Mouse (Mus musculus) kidney, adult 8-10 months (tissue): ENCODE data around the gene 2010111I01Rik.
"Not testable (repeated sequence)": the region's sequence is repeated elsewhere in the genome, so short reads cannot be mapped to it uniquely, and the experiment has no call there.

Source experiments
- DNase-seq, 2 experiments: peaks; one replicate each; pipeline ENCODE4 v3.0.0; 2022

Gene 2010111I01Rik

DNA sequence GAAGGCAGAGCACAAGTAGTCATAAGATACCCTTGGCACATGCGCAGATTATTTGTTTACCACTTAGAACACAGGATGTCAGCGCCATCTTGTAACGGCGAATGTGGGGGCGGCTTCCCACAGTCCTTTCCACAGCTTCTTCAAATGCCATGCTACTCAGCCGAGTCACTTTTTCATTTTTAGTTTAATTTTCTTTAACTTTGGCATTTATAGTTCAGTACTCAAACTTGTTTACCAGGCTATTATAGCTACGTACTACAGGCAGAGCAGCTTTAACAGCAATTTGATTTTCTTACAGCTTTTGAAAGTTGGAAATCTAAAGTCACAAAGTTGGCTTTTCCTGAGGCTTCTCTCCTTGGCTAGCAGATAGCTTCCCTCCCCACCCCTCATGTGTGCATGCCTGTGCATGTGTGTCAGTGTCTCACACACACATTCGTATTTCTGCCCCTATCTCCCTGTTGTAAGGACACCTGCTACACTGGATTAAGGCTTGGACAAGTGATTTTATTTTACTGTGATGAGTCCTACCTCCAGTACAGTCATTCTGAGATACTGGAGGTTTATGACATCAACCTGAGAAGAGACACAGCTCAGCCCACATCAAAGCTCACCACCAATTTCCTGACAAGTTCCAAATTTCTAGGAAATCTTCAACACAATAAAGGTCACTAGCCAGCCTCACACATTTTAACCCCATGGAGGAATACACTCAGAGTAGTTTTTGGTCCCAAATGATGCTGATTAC is 258.5 kb downstream of the 2010111I01Rik start:
- DNase-seq, result no peak

DNA sequence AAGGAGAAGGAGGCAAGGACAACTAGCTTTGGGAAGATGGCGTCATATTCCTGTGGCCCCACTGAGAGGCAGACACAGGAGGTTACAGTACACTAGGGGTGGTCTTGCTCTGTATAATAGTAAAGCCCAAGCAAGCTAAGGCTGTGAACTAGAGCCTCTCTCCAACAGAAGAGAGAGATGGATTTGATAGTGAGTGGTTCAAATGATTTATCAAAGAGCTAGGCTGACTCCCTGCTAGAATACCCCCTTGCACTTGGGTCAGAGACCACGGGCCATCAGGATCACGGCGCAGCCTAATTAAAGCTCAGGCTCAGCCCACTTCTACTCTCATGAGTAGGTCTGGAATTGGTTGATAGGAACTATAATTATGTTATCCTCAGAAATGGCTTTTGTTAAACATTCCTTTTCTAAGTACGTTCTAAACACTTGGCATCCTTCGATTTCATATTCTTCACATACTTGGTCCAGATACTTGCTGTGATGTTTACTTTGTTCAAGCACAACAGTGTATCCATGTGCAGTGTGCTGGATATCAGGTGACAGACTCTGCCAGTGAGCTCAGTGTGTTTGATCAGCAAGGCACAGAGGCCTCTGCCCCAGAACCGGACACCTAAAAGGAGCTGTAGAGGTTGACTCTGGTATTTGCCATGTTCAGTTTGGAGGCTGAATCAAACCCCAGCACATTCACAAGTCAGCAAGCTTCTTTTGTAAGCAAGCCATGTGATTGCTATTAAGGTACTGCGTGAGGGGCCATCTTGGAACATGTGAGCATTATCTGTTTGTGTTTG is 261.3 kb downstream of the 2010111I01Rik start:
- DNase-seq, result no peak

DNA sequence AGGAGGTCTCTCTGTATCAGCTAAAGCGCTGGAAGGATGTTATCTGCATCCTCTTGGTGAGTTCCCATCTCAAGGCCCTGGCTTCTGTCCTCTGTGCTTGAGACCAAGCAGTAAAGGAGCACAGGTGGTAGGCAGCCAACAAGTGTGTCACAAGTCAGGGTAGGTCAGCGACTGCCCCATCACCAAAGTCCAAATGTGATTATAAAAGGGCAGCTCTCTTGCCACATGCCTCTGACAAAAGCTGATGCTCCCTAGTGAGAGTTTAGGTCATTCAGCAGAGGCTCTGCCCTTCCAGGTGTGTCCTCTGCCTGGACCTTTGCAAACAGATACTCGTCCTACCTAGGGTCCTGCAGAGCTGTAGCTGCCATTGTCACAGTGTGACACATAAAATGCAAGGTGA is 263.1 kb downstream of the 2010111I01Rik start:
- DNase-seq, result no peak

DNA sequence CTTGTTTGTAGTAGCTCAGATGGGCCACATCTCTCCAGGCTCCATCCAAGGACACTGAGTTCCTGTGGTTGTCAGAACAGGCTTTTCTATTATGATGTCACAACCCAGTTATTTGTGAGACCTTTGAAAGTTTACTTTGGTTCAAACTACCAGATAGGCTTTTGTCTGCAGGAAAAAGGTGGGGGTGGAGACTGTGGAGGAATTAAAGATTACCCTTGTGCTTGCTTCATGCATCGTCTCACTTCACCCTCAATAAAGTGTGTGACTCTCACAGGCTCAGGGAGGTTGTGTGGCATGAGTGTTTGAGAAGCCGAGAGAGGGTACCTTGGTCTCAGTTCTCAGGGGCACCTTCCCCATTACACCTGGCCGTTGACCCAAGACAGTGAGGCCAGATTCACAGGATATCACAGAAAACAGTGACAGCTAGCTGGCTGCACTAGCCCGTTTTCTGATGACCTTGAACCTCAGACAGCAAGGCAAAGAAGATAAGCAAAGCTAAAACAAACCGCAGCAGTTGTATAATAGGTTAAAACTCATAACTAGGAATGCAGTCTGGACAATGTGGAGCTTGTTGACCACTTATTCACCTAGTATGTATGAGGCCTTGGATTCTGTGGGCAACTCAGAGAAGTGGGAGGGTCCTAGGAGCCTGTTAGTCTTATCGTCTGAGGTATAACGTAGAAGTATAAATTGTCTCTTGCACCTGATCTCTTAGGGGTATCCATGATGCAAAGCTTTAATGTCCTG is 266.4 kb downstream of the 2010111I01Rik start:
- DNase-seq, result peak in 1 of 2 experiments; percentile 59

DNA sequence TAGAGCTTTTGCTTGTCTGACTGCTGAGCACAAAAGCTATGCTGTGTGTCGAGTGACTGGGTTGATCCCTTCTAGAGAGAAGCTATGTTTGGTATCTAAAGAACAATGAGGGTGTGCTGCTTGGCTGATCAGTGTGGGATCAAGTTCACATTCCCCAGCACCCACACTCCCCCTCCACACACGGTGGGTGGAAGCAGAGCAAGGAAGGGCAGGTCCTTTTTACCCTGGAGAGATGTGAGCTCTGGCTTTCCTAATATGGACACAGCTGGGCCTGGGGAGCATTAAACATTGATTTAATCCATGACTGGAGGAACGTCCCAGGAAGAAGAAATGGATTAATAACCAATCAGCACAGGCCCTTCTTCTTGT is 267.0 kb downstream of the 2010111I01Rik start:
- no peak for DNase-seq

DNA sequence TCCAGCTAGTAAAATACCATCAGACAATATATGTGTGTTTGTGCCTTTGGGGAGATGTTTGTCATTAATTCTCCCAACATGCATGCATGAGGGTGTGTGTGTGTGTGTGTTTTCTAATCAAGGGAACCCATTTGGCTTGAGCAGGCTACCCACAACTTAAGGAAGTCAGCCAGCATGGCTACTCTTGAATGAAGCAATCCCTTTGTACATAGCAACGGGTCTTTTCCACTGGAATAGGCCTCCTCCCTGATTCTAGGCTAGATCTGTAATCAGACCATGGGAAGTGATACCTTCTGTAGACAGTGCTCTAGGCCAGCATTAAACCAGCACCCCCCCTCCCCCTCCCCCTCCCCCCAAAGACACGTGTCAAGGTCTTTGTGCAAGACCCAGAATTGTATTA is 267.9 kb downstream of the 2010111I01Rik start:
- DNase-seq, result no peak

DNA sequence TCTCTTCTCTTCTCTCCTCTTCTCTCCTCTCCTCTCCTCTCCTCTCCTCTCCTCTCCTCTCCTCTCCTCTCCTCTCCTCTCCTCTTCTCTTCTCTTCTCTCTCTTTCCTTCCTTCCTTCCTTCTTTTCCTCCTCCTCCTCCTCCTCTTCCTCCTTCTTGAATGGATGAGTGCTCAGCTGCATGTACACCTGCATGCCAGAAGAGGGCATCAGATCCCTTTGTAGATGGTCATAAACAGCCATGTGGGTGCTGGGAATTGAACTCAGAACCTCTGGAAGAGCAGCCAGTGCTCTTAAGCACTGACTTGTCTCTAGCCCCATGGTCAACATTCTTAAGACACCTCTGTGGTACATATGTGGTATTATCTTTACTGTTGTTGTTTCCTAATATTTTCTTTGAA is 269.8 kb downstream of the 2010111I01Rik start:
- not testable (repeated sequence) for DNase-seq

DNA sequence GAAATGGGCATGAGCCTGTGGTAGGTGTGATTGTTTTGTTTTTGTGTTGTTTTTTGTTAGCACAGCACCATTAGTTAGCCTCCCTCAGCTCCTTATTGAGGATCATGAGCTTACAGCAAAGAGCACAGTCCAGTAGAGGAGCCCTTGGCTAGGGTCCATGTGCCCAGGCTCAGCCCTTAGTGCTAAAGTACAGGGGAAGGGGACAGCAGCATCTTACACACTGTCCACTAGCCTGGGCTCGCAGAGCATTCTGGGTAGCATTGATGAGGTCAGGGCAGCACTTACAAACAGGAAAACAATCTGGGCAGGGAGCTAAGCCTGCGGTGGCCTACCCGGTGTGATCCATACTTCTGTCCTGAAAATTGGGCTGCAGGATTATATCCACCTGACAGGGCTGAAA is 270.9 kb downstream of the 2010111I01Rik start:
- peak; percentile 84 to 87 for DNase-seq

DNA sequence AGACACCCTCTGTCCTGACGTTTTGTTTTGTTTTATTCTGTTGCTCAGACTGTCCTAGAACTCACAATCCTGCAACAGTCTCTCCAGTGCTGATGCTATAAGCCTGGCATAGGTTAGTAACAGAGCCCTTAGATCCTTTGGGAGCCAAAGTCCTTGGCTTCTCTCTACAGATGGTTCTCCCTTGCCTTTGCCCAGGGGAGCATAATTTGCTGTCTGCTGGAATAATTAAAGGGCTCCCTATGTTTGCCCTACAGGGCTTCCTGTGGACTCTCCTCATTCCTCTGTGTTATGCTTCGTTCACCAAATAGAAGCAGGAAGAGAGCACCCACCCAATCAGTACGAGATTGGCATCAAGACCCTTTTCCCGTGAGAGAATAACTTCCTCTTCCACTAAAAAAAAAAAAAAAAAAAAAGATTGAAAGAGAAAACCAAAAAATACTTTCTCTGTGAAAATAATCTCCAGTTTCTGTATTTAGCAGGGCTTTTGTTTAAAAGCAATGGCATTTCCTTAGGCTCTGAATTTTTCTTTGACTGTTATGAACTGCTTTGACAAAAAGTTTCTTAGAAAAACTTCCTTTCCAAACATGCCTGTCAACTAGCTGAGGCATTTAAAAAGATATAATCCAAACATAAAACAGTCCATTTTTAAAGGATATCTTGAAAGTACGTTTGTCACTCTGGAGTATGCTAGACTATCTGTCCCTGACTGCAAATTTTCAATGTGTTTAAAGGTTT is 271.6 kb downstream of the 2010111I01Rik start:
- DNase-seq, result no peak

DNA sequence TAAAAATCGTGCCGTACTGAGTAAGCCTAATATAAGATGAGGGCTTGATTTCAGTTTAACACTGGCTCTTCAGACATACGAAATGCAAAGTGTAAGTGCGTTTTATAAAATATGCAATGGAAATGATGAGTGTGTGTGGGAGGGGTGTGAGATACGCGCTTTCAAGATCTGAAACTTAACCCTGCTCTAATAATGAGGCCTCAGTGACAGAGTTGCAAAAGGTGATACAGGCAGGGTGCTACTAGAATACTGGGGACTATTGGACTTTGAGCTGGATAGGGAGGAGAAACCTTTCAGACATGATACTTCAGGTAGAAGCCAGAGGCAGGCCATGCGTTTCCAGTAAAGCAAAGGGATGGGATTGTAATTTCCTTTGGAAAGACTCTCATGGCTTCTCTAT is 273.4 kb downstream of the 2010111I01Rik start:
- no peak for DNase-seq

DNA sequence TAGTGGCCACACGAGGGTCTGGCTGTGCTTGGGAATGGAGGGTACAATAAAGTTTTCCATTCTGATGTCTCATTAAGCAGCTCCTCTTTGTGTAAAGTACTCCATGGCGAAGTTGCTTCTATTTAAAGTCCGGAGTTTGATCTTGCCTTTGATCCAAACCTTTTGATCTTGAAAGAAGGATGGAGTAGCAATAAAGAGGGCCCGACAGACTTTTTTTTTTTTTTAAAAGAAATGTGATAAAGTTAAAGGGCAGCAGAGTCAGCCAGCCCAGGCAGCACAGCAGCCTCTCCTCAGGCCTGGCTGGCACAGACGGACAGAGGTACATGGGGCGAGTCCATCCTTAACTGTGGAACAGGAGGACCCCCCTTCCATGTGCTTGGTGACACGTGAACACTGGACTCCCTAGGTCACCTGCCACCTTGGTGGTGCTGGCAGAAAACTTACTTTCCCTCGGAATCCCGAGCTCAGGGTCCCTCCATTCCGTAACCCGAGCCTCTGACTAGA is 274.7 kb downstream of the 2010111I01Rik start:
- DNase-seq, result no peak

DNA sequence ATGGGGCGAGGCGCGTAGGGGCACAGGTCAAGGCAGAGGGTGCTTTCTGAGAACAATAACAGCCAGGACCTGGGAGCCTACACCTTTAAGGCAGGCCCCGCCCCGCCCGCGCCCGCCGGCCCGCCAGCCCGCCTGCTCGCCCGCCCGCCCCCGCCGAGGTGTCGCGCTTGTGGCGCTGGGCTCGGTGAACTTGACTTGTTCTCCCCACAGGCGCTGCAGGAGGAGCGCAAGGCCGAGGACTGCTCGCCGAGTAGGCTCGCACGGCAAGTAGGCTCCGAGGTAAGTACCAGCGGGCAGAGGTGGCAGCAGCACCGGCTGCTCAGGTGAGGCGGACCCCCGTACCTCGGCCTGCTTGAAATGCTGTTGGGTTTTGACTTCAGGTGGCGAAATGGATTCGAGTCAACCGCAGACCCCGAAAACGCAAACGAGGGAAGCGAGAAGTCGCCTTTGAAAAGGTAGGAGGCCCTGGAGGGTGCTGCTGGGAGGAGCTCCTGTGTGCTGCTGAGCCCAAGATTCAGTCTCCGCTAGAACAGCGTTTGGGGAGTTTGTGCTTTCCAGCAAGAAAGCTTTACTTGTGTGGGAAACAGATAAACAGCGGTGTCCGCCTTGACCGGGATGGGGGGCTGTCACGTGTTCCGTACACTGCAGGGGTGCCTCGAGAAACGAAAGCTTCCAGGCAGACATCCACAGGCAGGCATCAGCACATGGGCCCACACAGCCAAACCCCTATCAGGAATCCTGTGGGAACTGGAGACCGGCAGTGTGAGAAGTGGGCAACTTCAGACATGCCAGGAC is 275.4 kb downstream of the 2010111I01Rik start:
- DNase-seq, result peak; percentile 86 to 88

DNA sequence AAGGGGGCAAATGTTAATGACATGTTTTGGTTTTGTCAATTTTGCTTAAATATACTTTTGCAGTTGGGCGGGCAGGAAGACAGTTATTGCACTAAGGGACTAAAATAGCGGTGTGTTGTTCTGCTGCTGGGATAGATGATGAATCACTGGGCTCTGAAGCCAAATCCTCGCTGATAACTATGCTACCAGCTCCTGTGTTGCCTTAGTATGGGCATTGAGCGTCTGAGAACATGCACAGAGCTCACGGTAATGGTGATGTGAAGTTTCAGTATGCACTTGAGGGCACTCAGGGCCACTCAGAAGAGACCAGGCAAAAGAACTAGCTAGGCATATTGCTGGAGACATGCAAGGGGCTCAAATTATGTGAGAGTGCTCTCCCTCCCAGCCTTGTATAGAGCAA is 276.1 kb downstream of the 2010111I01Rik start:
- DNase-seq, result no peak

DNA sequence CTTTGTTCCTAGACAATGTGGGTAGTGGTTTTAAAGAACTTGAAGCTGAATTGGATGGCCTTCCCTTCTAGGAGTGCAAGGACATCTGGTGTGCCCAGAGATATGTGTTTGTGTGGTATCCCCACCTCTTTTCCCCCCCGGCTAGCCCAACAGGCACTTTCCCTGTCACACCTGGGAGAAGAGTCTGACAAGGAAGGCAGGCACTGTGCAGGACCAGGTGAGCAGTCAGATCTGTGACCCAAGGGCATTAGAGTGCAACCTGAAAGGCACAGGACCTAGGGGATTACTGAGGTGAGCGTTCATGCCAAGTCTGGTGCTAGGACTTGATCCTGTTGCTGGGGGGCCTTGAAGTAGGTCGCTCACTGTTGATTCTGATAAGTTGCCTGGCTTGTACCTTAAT is 277.0 kb downstream of the 2010111I01Rik start:
- DNase-seq, result no peak

DNA sequence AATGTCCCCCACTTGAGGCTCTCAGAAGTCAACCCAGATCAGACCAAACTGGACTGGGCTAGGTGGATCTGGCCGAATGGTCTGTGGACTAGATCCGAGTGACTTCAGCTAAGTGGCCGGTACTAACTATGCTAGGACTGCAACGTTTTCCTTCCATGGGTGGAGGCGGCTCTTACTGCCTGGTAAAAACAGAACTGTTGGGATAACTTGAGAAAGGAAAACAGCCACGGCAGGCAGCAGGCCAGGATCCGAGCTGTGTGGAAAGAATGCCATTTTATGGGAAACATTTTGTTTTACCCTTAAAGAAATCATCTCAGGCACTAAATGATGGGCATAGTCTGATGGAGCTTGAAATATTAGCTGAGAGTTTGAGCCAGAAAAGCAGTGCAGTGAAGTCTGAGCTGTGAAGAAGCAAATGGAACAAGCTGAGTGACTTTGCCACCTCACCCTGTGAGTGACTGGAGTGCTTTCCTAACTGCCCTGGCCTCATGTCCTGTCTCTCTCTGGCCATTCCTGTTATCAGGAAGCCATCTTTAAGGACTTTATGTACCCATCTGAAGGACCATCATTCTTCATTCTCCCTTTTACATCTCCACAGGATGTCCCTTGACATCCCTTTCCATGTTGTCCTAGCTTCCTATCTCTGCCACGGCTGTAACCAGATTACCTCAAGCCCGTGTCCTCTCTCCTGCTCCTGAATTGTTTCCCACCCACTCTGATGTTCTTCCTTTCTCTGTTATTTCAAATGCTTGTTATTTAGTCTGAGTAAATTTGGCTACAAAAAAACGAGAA is 277.9 kb downstream of the 2010111I01Rik start:
- DNase-seq, result peak in 1 of 2 experiments; percentile 52

DNA sequence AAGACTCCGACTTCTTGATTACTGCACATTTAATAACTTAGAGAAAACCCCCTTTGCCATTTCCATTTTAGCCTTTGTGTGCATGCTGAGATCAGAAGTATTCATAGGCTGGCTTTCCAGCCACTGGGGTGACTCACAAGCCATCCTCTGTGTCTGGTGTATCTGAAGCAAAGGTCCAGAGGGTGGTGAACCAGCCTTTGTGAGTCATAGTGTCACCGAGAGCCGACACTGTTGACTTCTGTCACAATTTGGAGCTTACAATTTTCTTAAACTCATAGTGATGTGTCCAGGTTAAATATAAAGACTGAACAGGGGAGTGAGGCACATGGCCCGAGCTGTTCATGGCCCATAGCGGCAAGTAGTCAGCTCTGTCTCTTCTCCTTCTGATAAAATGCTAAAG is 278.9 kb downstream of the 2010111I01Rik start:
- DNase-seq, result no peak

DNA sequence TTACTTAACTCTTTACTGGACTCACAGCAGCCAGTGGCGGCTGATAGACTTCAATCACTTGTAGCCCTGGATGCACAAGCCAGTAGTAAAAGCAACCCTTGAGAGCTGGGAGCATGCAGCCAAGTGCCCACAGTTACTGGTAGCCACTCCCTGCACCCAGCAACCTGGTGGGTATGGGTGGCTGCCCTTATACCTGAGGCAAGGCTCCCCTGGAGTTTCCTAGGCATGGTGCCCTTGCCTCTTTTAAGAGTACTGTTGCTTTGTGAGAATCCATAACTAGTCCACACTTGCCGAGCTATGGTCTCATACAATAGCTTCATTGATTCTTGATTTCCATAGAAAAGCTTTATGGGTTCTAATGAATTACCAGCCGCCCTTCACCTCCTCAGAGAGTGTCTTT is 279.7 kb downstream of the 2010111I01Rik start:
- no peak for DNase-seq

DNA sequence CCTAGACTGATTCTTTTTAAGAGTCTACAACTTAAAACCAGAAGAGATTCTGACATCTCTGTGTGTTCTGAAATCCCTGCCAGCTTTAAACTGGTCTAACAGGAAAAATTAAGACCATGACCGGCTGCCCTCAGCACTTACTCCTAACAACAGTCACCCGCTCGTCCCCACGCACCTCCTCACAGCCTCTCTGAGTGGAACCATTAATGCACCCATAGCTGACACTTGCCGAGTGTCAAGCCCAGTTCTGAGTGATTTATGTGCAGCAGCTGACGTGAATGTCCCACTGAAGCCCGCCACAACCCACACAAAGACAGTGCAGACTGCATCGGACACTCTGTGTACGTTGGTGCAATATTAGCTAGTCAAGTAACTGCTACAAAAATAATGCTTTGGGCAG is 280.5 kb downstream of the 2010111I01Rik start:
- DNase-seq, result no peak

DNA sequence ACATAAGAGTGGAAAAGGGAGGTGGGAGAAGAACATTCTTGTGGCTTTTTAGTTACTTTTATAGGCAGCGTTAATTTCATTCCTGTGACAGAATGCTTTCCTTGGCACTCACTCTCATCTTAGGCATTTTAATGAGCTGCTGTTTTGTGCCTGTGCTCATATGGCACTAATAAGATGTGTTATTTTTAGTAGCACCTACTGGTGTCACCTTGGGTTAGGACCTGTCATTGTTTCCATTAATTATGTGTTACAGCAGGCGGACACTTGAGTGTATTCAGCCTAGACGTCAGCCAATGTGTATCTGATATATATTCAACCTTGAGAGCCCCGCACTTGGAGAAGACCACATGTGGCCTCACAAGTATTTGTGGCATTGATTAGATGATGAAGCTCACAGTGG is 281.1 kb downstream of the 2010111I01Rik start:
- DNase-seq, result no peak

DNA sequence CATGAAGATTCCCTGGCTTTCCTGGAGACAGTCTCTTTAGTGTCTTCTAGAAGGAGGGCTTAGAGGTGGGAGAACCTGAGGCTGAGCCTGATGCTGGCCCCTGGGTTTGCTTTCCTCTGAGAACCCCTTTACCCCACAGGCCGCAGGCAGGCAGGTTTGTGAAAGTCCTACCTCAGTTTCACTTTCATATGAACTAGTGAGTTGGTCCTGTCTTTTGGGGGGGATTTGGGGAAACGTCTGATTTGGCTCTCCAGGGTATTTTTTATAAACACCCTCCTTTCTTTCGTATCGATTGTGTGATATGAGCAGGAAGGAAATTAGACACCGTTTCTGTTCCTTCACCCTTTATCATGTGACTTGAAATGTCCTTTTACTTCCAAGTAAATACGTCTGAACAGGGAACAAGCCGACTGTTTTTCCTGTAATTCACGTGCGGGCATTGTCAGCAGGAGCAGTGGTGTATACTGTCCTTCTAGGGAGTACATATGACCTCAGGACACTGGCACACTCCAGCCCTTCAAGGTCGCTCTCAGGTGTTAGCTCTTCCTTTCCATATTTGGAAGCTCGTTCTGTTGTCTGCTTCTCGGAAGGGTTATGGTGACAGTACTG is 281.7 kb downstream of the 2010111I01Rik start:
- DNase-seq, result no peak

DNA sequence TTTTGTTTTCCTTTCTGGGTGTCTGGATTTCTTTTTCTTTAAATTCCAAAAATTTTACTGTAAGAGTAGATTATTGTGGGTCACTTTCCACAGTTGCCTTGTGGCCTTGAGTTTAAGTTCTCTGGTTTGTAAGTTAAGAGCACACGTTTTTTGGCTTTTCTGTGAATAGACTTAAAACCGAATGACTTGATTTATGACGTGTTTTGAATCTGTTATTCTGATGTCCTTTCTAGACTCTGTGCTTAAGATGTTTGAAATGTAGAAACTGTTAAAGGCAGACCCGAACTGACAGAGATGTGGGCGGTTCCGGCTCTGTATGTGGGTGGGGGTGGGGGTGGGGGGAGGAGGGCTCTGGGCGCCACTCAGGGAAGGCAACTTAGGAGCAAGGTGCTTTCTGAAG is 282.3 kb downstream of the 2010111I01Rik start:
- no peak for DNase-seq
